Mouse (Mus musculus) spleen, postnatal 14 days (tissue): Measurements from ENCODE around the gene Pfkp.

Experiments used
- DNase-seq, 2 experiments: peaks; one replicate each; pipeline ENCODE4 v3.0.0; 2021 to 2022; ENCODE audit warnings: low spot score in 2 of 2

Pfkp gene

DNA sequence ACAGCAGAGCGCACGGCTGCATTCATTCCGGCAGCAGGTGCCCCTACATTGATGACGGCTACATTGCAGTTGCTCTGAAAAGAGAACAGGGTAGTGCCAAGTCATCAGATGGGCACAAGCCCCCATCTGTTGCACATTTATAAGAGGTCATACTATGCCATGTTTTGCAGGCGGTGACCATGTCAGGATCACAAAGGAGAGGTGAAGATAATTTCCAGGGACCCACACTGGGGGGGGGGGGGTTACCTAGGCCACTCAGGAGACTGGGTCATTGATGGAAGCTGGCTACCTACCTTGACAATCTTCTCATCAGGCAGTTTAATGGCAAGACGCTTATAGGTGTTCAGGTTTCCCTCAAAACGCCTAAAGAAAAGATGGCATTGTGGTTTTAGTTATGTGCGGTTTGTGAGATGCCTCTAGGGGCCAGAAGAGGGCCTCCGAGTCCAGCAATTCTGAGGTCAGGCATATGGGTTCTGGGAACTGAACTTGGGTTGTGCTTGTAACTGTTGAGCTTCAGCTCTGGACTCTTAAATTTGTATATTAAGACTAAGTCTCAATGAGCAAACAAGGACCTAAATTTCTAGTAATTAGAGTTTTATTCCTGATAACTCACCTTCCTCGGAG, 45.7 kb downstream of the Pfkp start:
- no peak for DNase-seq

- DNase-seq: no peak
These were observed 46.9 kb downstream of the Pfkp start for GRCm38 (mm10) chr13:6601676-6602075.

- no peak for DNase-seq
These were observed 48.0 kb downstream of the Pfkp start for GRCm38 (mm10) chr13:6600626-6601025.

- no peak for DNase-seq
These were observed 50.8 kb downstream of the Pfkp start for GRCm38 (mm10) chr13:6597801-6598200.

DNA sequence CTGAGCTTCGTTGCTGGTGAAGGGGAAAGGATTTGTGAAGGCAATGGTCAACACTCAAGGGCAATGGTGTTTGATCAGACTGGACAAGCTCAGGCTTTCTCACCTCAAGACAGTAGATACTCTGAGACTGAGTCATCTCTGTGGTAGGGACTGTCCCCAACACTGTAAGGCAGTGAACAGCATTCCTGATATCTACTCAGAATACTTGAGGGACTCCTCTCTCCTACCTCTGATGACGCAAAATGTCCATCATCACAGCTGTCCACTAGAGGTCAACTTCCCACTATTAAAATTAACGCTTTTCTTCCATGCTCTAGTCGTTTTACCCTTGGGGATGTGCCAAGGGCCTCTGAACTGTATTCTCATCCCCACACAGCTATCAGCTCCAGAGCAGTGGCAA, 53.2 kb downstream of the Pfkp start:
- no peak for DNase-seq

GRCm38 (mm10) chr13:6590846-6591245, 57.7 kb downstream of the Pfkp start:
- DNase-seq: no peak

GRCm38 (mm10) chr13:6586009-6586408, 62.6 kb downstream of the Pfkp start:
- DNase-seq: no peak

- DNase-seq: no peak
These were observed 65.0 kb downstream of the Pfkp start for GRCm38 (mm10) chr13:6583499-6584125.

DNA sequence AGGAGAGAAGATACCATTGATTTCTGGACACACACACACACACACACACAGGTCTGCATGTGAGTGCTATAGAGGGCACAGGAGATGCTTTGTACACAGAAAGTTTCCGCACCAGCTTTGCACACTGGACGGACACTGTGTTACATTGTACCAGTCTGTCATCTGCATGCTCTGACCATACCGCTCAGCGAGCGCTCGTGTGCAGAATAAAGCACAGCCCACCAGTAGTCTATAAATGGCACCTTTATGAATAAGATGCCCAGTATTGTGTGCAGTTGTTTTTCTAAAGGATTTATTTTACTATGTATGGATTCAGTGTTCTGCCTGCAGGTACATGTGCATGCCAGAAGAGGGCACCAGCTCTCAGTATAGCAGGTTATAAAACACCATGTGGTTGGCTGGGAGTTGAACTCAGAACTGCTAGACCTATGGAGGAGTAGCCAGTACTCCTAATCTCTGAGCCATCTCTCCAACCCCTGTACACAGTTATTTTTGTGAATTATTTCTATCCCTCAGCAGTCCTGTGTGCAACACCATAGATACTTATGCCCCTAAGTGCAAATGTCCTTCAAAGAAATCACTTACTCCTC, 72.6 kb downstream of the Pfkp start:
- DNase-seq: no peak

DNA sequence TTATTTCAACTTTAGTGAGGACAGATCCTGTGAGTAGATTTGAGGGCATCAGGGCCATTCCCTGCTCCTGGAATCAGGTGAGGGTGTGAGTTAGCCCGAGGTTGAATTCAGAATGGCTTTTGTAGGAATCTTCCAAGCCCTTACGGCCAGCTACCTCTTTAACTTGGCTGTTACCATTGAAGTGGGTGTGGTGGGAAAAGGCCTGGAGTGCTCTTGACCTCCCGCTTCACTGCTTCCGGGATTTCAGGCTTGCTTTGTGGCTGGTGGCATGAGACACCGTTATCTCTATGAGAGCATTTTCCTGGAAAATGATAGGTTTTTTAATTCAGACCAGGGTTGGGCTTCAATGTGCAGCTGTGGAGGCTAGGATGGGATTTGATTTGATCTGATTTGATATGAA, 83.0 kb downstream of the Pfkp start:
- DNase-seq: no peak

GRCm38 (mm10) chr13:6562409-6562808, 86.2 kb downstream of the Pfkp start:
- DNase-seq: no peak

- no peak for DNase-seq
These were observed 90.8 kb downstream of the Pfkp start for GRCm38 (mm10) chr13:6557771-6558170.

- DNase-seq: no peak
These were observed 92.9 kb downstream of the Pfkp start for GRCm38 (mm10) chr13:6555656-6556055.

DNA sequence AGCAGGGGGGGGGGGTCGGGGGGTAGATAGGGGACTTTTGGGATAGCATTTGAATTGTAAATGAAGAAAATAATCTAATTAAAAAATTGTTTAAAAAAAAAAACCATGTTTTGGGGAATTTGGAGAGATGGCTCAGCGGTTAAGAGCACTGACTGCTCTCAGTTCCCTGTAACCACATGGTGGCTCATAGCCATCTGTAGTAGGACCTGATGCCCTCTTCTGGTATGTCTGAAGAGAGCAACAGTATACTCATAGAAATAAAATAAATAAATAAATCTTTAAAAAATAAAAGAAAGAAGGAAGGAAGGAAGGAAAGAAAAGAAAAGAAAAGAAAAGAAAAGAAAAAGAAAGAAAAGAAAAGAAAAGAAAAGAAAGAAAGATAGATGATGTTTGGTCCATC, 94.9 kb downstream of the Pfkp start:
- no peak for DNase-seq

- DNase-seq: no peak
These were observed 113.2 kb downstream of the Pfkp start for GRCm38 (mm10) chr13:6535287-6535932.

GRCm38 (mm10) chr13:6532683-6533082, 115.9 kb downstream of the Pfkp start:
- DNase-seq: no peak
